Mouse (Mus musculus): Measurements from ENCODE around the gene Col13a1.

- TF ChIP-seq POLR2A (IDR thresholded peaks at IDR 0.05; ENCODE audit: low read depth, low read length) = no peak
- TF ChIP-seq CTCF (conservative IDR thresholded peaks at IDR 0.05 in 1 of 2, IDR thresholded peaks at IDR 0.05 in 1 of 2; ENCODE audit: low read depth in 2 of 2, low read length in 2 of 2) = no peak
- TF ChIP-seq JUND (conservative IDR thresholded peaks at IDR 0.05; ENCODE audit: low read depth, low read length) = no peak
- TF ChIP-seq CHD1 (IDR thresholded peaks at IDR 0.05; ENCODE audit: low read depth, low read length) = no peak
- no peak for TF ChIP-seq EP300 (IDR thresholded peaks at IDR 0.05; ENCODE audit: low read length)
- no peak for TF ChIP-seq JUN (IDR thresholded peaks at IDR 0.05; ENCODE audit: insufficient read depth, low read depth, low read length)
- TF ChIP-seq ELF1 (IDR thresholded peaks at IDR 0.05; ENCODE audit: low read depth, low read length) = no peak
These were observed 99.5 kb downstream of the Col13a1 start for GRCm38 (mm10) chr10:61879427-61879826.
